Mouse (Mus musculus) cerebellum, adult 8-10 months (tissue): Measurements from ENCODE around the gene Ctdspl.

Experiments
- DNase-seq: peaks from one replicate; pipeline ENCODE4 v3.0.0; 2022

Ctdspl gene

DNA sequence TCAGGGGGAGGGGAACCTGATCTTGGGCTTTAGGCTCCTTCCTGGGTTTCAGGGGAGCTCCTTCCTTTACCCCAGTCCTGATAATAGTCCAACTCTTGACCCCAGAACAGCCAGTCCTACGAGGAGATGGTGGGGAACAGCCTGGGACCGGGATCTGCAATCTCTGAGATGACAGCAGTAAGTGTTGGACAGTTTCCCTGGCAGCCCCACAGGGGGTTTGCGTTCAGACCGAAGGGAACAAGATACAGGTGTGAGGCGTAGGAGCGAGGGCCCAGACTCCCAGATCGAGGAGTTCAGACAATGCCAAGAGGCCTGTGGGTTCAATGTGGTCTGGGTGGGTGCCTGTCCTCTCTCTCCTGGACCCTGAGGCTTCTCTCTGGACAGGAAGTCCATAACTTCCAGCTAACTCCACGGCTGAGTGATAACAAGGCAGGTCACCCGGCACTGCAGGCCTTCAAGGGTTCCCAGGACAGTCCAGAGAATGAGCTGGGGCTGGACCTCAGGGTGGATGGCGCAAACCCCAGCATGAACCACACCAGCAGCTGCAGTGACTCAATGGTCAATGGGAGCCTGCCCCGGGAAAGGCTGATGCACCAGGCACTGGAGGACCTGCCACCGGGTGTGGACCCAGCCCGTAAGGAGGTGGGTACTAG is 144.0 kb downstream of the Ctdspl start:
- no peak for DNase-seq

- DNase-seq = no peak
These were observed 145.5 kb downstream of the Ctdspl start for GRCm38 (mm10) chr9:119071786-119072185.

DNA sequence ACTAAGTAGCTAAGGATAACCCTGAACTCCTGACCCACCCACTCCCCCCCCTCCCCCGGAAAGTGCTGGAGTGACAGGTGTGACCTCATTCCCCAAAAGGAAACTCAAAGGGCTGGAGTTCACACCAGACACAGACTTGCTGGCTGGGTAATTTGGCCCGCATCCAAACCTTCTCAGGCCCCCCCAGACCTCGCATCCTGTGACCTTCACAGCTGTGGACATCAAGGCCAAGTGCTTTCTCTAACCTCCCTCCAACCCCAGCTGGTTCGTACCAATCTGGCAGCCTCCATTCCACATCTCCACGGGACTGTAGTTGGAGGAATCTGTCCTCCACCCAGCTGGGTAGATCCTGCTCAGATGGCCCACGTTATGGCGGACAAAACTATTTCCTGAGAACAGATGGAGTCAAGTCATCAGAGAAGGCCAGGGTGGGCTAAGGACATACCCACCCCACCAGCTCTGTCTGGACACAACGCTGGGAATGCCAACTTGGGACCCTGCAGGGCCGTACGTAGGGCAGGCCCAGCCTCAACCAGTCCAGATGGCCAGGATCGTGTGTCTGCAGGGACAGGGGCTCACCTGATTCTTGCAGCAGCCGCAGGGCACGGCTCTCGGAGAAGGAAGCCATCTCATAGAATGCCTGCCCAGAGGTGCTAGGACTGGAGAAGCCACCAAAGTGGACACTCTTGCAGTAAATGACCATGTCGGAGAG is 147.1 kb downstream of the Ctdspl start:
- DNase-seq = no peak

DNA sequence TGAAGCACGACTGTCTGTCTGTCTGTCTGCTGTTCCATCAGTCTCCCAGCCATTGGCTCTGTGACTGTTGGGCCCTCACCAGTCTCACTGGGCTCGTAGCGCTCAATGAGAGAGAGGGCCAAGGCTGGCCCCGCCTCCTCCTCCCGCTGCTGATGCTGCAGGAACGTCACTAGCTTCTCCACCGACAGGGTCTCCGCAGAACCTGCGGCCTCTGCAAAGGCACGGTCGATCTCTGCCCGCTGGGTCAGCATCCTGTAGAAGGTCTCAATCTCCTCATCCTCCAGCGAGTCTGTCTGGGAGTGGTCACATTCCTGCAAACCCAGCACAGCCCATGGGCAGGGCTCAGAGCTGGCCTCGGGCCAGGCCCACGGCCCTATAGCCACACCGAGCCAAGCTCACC is 149.4 kb downstream of the Ctdspl start:
- no peak for DNase-seq

- no peak for DNase-seq
These were observed 153.9 kb downstream of the Ctdspl start for GRCm38 (mm10) chr9:119080040-119080675.

DNA sequence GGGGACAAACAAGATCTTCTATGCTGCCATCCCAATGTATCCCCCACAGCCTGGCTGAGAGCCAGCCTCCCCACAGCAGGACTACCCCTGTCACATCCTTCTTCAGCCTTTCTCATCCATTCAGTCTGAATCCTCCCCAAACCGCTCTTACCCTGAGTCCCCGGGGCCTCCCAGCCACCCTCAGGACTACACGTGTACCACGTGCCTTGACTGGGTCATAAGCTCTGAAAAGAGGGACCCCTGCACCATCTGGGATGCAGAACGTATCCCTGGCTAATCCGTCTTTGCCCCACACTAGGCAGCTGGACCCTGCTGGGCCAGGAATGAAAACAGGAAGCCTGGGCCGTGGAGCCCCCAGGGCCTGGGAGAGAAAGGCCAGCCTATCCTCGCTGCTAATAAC is 155.8 kb downstream of the Ctdspl start:
- no peak for DNase-seq

DNA sequence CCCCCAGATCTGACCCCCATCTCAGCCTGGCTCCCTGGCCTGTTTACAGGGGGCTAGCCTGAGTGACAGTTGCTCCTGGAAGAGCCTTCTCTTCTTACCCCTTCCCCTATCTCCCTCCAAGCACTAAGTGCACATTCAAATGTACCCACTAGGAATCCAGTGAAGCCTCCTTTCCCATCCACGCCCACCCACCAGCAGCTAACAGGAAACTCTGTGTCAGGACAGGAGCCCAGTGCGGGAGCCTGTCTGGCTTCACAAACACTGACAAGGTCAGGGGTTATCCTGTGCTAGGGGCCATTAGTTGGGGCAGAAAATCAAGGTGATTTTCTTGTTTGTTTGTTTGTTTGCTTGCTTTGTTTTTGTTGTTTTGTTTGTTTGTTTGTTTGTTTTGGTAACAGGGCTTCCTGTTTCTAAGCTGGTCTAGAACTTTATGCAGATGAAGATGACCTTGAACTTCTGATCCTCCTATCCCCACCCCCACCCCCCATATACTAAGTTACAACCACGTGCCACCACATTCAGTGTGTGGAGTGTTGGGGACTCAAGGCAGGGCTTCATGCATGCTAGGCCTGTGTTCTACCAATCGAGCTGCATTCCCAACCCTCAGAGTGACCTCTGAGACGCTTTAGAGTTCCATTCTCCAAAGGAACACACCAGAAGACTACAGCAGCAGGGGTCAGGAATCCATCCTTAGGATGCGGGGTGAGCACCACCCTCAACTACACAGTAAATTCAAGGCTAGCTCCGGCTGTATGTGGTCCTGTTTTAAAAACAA is 156.6 kb downstream of the Ctdspl start:
- DNase-seq = no peak

DNA sequence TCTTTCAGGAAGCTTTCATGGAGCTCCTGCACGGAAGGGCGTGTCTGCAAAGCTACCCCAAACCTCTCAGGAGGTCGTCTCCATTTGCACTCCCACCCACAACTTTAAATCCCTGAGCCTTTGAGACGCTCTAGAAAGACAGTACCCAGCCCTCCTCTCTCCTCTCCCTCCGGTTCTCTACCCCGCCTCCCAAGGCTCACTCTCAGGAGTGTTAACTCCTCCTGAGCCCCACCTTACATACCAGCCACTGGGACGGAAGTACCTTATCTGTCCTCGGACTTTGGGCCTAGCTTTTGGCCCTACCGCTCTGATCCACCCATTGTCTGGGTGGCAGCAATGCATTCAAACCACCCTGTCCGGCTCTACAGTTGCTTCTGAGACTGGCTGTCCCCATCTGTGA is 157.7 kb downstream of the Ctdspl start:
- no peak for DNase-seq

GRCm38 (mm10) chr9:119086451-119086850 is 160.2 kb downstream of the Ctdspl start:
- no peak for DNase-seq

GRCm38 (mm10) chr9:119087309-119087708 is 161.1 kb downstream of the Ctdspl start:
- no peak for DNase-seq

- peak; percentile 60 for DNase-seq
These were observed 162.0 kb downstream of the Ctdspl start for GRCm38 (mm10) chr9:119088148-119088801.

GRCm38 (mm10) chr9:119089437-119089836 is 163.2 kb downstream of the Ctdspl start:
- DNase-seq = no peak

GRCm38 (mm10) chr9:119090462-119090861 is 164.2 kb downstream of the Ctdspl start:
- DNase-seq = no peak

DNA sequence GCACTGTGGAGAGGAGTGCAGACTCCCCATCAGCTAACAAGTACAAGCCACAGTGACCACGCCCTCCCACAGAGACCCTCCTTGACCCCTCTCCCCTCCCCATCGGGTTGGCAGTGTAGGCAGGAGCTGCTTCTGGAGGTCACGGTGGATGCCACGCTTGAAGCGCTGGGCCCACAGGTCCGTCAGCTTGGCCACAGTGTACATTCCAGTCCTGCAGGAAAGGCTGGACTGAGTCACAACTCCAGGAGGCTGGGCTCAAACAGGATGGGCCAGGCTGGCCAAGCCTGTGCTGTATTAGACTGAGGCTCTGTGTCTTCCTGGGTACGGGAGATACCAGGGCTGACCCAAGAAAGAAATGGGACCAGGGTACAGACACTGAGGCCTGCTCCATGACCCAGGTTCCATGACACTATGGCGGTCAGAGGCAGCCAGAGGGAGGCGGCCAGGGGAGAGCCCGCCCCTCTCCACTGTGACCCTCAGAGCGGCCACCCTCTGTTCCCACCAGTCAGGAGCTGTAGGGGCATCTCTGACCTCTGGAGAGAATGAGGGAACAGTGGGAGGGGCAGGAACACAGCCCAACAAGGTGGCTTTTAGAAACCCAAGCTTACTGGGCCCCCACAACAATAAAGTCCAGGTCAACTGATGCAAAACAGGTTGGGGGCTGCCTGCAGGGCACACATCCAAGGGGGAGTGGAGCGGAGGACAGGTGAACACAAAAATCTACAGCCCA is 165.5 kb downstream of the Ctdspl start:
- DNase-seq = no peak

DNA sequence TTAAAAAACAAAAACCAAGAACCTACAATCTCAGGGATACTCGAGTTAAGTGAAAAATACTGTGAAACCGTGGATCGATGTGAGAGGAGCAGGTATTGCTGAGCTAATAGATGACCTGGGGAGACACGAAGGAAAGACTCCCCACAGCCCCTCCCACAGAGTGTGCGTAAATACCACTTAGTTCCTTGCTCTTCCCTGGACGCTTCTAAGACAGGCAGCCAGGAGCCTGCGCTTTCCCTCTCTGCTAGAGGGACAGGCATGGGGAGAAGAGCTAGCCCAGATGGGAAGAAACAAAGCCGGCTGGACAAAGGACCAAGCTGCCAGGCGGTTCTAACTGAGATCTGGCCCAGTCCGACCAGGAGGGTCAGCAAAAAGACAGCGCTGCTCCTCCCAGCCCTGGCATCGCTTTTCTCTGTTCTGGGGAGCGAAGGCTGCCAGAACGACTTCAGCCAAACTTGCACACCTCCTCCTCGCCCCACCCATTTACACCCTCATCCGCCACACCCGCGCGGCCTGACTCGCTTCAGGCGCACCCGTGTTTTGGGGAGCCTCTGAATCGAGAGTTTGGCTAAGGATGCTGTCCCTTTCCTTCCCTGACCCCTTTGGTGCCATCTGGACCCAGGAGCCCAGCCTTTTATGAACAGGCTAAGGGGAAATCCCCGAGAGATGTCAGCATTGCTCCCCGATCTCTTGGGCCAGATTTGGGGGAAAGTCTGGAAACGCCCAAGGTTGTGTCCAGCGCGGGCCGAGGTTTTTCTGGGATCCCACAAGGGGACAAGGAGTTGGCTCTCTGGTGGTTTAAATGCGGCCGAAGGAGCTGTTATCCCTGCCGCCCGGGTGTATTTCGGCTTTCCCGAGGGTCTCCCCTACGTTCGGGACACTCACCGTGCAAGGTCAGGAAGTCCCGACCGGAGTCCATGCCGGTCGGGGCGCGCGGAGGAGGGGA is 166.5 kb downstream of the Ctdspl start:
- peak; percentile 18 for DNase-seq
